Mouse (Mus musculus) thymus, postnatal 36 days (tissue): ENCODE results near the gene Timm10b.

Experiments used
- DNase-seq, 2 experiments: peaks; one replicate each; pipeline ENCODE4 v3.0.0; 2022; ENCODE audit warnings: mixed read lengths in 2 of 2

Gene Timm10b

DNA sequence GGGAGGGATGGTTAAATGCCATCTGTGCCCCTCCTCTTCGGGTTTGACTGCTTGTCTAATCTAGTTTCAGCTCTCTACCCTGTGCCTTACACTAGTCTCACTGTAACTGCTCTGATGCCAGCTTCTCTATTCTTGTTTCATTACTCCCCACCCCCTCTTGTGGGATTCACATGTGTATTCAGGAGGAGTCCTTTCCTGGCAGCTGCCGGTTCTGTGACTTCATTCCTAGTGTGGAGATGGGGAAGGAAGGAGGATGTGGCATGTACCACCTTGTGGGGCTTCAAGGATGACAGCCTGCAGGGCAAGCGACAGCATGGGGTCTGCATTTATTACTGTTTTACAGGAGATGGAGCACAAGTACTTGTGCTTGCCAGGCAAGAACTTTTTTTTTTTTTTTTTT is 2.1 kb downstream of the Timm10b start:
- no peak for DNase-seq

- DNase-seq = peak; percentile 72 to 74
Observed at GRCm38 (mm10) chr7:105650639-105651435, 11.0 kb downstream of the Timm10b start, which contains the start of gene Dnhd1. Gene Dnhd1 (plus strand): TSS chr7:105650827.

- no peak for DNase-seq
Observed at GRCm38 (mm10) chr7:105685541-105686197, 45.8 kb downstream of the Timm10b start.

DNA sequence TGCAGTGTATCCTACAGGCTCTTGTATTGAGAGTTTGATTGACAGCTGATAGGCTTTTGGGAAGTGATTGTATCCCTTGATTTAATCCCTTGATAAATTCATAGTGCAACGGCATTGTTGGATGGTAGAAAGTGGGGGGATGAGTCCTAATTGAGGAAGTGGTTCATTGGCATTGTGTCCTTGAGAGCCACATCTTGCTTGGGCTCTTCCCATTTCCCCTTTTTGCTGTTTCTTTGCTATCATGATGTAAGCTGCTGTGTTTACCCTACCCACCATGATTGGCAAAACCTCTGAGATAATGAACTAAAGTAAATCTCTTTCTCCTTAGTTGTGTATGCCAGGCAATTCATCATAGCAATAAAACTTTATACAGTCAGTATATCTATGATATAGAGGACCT is 51.0 kb downstream of the Timm10b start:
- no peak for DNase-seq
